Mouse (Mus musculus) thymus, adult 2 months (tissue): ENCODE results near the gene Stxbp3.

Source experiments
- CTCF ChIP-seq: fragments of 200-500 bp; IDR thresholded peaks from 2 replicates; pipeline ENCODE4 v1.5.1; 2012; ENCODE audit warnings: mild to moderate bottlenecking, control low read depth, low read length, moderate library complexity, borderline replicate concordance; ENCODE audit not compliant: control insufficient read depth, poor library complexity, insufficient read depth; ENCODE audit errors: extremely low read depth
- POLR2A ChIP-seq: fragments of 200-500 bp; IDR thresholded peaks from 2 replicates; pipeline ENCODE4 v1.6.1; 2012; ENCODE audit warnings: mild to moderate bottlenecking, low read length, control low read depth, moderate library complexity; ENCODE audit not compliant: control insufficient read depth, poor library complexity, insufficient read depth; ENCODE audit errors: extremely low read depth

DNA sequence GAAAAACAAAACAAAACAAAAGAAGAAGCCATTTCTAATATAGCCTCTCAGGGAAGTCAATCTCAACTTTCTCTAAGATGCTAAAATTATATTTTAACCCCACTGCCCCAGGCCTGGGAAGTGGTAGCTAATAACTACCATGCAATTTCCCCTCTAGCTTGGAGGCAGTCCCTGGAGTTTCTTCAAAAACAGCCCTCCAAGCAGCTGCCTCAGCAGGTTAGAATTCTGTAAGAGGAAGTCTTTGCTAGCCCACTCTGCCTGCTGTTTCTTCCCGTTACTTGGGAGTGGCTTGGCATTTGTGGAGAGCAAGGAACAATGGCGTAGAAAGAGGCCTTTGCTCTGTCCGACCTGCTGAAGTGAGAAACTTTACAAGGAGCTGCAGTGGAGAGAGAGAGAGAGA, 24.8 kb upstream of the Stxbp3 start:
- TF ChIP-seq CTCF (no peak), POLR2A (no peak)
